Mouse (Mus musculus) erythroblast, embryonic 14.5 days (primary cell): Measurements from ENCODE around the gene Hist1h2bf.

Source experiments
- GATA1 ChIP-seq: IDR thresholded peaks from 2 replicates; pipeline ENCODE4 v1.6.1; 2012; ENCODE audit warnings: low read length, inconsistent platforms, mixed read lengths
- TAL1 ChIP-seq: IDR thresholded peaks from 3 replicates; pipeline ENCODE4 v1.6.1; 2012; ENCODE audit warnings: low read length, inconsistent platforms, mixed read lengths

DNA sequence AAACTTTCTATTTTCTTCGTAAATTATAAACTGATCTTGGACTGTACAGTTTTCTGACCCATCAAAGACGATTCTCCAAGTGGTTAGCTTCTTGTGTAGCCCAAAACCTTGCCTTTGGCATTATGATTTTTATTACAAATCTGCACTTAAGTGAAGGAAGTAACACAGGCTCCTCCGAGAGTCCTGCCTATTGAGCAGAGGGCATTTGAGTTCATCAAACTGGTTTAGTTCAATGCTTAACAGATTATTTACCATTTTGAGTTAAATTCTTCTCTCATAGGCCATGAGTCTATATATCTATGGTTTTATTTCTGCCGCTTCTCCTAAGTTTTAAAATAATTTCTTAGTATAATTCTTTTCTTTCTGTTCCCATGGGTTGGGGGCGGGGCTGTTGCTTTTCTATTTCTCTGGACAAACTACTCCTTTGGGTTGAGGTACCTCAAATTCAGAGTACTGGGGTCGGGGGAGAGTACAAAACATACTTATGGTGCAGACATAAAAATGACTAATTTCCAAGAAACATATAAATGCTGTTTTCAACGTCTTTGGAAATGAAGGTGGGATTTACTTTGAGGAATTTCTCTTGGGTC lies 49.0 kb upstream of the Hist1h2bf start:
- no peak for TF ChIP-seq GATA1
- TF ChIP-seq TAL1: no peak
